Mouse (Mus musculus) cerebellum, postnatal 4 days (tissue): ENCODE results near the gene Gstp3.
"Not testable (repeated sequence)": the region's sequence is repeated elsewhere in the genome, so short reads cannot be mapped to it uniquely, and the experiment has no call there.

Experiments used
- DNase-seq, 2 experiments: peaks; one replicate each; pipeline ENCODE4 v3.0.0; 2022; ENCODE audit warnings: low spot score in 2 of 2, mixed read lengths in 1 of 2

The Gstp3 gene

DNA sequence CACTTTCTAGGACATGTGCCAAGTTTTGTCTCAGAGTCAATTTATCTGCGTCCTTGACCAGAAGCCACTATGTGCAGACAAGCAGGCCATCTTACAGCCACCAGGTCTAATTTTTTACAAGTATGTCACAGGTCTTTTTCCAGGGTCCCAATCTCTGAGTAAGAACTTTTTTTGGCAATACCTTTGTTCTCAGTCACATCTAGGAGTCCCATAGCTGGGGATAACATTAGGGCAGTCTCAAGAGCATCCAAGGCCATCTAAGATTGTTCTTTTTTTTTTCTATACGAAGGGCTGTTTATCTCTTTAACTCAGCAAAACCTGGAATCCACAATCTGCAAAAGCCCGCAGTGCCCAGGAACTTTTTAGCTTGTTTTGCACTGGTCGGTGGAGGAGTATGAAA, 4.0 kb upstream of the Gstp3 start:
- not testable (repeated sequence) for DNase-seq

DNA sequence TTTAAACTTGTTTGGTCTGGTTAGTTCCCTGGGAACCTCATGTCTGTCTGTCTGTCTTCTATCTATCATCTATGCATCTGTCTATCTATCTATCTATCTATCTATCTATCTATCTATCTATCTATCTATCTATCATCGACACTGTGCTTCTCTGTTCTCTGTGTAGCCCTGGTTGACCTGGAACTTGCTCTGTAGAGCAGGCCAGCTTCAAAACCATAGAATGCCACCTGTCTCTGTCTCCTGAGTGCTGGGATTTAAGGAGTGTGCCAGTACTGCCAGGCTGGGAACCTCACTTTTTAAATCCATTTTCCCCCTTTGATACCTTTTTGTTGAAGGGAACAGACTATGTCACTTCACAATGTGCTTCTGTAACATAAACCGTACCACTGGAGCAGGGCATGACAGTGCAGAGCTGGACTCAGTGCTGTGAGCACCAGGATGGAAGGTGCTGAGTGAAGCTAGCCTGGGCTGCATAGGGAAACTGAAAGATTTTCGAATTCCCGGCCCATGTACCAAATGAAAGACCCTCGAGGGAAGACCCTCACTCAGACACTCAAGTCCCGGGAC, 1.6 kb upstream of the Gstp3 start:
- no peak for DNase-seq

DNA sequence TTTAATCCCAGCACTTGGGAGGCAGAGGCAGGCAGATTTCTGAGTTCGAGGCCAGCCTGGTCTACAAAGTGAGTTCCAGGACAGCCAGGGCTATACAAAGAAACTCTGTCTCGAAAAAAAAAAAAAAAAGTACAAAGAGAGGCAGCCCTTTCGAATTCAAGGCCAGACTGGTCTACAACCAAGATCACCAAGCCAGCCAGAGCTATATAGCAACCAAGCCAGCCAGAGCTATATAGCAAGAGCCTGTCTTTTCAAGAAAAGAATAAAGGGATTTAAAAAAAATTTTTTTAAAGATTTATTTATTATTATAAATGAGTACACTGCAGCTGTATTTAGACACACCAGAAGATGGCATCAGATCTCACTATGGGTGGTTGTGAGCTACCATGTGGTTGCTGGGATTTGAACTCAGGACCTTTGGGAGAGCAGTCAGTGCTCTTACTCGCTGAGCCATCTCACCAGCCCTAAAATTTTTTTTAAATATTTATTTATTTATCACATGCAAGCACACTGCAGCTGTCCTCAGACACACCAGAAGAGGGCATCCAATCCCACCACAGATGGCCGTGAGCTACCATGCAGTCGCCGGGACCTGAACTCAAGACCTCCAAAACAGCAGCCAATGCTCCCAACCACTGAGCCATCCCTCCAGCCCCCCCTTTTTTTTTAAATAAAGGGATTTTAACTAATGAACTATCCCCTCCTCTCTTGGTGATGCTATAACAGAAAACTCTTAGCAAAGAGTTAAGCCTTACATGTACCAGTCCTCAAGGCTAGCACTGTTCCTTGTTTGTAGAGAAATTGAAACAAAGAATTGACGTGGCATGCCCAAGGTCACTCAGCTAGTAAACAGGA, 902 bp upstream of the Gstp3 start:
- DNase-seq, result not testable (repeated sequence)

DNA sequence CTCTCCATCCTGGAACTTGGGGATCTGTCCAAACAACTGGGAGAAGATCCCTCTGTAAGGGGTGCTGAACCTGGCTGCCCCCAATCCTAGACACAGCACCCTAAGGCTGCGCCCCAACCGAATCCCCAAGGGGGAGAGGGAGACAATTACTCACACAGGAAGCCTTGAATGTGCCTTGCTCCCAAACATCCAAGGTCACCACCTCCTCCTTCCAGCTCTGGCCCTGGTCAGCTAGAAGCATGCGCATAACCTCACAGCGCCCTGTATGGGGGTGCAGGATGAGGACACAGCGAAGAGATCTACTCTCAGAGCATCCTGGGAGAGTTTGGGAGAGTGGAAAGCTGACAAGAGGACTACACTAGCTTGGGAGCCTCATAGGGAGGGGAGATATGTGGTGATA, 788 bp downstream of the Gstp3 start:
- no peak for DNase-seq

DNA sequence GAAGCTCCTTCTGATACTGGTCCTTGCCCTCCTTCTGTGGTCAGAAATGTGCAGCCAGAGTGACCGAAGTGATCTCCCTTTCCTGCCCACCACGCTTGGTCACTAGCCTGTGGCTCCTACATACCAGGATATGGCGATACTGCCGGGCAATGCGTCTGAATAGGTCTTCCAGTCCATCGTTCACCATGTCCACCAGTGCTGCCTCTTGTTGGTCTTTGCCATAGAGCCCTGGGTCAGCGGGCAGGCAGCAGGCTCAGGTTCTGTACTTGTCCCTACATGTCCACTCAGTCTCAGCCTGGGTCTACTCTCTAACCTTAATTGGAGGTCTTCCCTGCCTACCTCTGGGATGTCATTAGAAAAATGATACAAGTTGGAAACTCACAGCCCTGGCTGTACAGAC, 1.4 kb downstream of the Gstp3 start:
- no peak for DNase-seq

DNA sequence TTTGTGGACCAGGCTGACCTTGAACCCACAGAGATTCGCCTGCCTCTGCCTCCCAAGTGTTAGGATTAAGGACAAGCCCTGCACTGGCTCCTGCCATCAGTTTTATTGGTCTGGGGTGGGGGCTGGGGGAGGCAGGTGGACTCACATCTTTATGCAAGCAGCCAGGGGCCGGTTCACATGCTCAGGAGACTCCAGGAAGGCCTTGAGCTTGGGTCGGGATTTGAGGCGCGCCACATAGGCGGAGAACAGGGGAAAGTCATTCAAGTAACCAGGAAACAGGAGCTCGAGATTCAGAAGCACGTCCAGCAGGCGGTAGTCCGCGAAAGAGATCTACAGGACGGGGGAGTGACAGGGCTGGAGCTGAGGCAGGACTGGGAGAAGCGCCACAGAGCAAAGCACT, 2.0 kb downstream of the Gstp3 start:
- DNase-seq, result no peak

DNA sequence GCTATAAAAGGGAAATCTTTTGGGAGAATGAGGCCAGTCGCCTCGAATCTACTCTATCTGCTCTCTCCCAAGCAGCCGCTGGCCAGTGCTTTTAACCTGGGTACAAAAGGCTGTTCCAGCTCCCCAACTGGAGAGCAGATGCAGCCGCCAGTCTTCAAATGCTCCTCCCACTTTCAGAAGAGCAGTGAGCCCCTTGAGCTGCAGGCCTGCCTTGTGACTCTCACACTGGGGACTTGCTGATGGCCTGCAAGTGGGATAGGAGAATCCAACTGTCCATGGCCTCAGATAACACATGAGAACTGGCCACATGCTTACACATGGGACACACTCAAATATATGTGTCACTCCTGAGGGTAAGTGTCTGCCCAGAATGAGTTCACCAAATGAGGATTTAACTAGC, 2.6 kb downstream of the Gstp3 start:
- no peak for DNase-seq

DNA sequence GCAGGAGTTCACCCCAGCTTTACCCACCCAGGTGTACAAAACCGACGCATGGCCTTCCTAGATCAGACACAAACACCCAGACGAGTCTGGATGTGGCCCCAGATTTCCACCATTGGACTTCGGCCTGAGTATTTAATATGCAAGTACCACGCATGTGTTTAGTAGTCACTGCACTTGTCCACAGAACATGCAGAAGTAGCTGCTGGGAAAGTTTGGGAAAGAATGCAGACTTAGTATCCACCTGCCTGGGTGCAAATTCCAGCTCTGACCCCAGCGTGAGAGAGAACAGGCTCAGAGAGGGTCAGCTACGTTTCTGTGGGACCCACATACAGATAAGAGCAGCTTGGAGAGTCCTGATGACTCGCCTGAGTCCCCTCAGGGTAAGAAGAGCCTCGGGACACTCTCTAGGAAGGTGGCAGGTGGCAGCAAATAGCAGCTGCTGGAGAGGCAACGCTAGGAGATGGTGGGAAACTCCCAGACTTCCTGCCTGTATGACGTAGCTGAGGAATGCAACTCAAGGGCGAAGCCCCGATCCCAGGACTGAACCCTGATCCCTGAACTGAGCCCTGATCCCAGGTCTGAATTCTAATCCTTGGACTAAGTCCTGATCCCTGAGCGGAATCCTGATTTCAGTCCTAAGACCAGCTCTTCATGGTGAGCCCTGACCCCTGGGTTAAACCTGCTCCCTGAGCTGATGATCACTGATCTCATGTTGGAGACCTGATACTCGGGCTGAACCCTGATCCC, 3.2 kb downstream of the Gstp3 start:
- DNase-seq, result no peak

DNA sequence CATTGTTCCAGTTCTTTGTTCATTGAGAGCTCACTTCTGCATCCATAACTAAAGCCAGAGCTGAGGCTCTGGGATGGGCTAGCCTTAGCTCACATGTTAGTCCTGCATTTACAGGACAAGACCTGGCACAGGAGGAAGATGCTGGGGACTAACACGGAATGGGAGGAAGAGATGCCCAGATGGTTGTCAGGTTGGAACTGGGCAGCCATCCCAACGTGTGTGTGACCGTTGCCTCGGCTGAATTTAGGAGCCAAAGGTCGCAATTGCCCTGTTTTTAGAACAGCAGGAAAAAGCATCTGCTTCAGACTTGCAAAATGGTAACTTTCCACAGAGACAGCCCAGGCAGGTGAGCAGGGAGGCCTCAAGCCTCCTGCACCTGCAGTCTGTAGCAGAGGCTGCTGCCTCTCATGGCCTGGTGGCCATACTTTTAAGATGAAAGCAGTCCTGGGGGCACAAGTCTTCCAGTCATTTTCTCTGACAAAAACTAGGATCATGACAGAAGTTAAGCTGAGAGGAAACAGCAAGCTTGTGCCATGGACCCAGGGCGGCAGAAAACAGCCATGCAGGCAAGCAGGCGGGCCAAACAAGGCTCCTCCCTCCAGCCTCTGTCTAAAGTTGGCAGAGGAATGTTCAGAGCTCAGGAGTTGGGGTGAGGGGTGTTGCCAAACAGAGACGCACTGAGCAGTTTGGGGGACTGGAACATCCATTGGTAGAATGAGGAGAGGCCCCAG, 4.0 kb downstream of the Gstp3 start:
- no peak for DNase-seq

DNA sequence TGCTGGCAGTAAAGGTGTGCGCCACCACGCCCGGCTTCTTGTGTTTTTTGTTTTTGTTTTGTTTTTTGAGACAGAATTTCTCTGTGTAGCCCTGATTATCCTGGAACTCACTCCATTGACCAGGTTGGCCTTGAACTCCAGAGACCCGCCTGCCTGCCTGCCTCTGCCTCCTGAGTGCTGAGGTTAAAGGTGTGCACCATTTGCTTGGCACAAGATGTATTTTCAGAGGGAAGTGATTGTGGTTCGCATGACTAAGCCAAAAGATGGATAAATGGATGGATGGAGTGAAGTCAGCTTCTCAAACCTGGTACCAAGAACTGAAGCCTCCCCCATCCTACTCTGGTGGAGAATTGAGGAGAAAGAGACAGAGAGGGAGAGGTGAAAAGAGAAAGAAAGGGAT, 4.8 kb downstream of the Gstp3 start:
- no peak for DNase-seq

DNA sequence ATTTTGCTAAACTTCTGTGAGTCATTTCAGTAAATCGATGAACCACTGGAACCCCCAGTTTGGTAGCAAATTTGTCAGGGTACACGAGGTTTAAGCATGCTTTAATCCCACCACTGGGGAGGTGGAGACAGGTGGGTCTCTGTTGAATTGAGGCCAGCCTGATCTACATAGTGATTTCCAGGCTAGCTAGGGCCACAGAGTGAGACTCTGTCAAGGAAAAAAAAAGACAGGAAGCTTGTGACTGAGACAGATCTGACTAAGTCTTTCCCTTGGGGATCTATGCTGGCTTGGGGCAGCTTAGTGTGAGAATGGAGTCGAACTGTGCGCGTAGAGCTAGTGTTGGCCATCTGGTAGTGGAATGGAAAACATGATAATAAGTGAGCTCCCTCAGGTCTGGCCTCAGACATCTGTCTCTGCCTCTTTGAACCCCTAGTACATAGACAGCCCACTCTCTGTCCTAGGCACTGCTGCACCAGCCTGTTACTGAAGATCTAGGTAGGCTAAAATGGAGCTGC, 6.8 kb downstream of the Gstp3 start:
- DNase-seq, result no peak

DNA sequence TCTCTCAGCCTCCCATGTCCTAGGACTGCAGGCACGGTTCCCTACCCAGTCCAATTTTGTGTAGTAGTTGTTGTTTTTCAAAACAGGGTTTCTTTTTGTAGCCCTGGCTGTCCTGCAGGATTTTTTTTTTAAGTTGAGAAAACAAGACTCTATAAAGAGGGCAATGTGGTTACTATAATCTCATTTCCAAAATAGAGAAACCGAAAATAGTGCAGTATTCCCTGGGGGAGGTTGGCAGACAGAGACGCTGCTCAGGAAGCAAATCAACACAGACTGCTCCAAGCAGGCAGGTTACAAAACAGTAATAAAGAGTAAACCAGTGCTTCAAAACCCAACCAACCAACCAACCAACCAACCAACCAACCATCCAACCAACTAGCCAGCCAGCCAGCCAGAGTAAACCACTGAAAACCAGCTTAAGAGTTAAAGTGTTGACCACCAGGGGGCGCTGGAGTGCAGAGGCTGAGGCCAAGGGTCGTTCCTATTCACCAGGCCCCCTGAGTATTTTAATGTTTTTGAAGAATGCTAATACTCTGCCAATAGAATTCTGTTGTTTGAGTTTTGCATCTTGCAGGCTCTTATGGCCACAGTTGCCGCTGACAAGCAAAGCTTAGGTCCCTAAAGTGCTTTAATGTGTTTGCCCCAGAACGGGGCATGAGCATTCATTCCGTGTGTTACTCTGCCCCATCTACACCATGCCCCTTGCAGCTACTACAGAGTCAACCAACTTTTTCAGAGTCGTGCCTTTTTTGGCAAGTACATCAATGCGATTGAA, 7.4 kb downstream of the Gstp3 start:
- DNase-seq, result peak; percentile 56 to 70

DNA sequence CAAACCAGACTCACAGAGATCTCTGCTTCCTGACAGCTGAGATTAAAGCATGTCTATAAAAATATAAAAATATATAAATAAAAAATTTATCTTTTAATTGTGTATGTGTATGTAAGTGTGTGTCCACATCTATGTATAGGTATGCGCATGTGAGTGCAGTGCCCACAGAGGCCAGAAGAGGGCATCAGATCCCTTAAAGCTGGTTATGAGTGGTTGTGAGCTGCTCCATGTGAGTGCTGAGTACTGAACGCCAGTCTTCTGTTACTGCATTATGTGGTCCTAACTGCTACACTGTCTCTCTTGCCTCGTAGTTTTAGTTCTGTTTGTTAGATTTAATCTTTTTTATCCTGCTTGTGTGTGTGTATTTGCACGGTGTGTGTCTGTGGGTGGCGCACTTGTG, 8.4 kb downstream of the Gstp3 start:
- DNase-seq, result no peak

DNA sequence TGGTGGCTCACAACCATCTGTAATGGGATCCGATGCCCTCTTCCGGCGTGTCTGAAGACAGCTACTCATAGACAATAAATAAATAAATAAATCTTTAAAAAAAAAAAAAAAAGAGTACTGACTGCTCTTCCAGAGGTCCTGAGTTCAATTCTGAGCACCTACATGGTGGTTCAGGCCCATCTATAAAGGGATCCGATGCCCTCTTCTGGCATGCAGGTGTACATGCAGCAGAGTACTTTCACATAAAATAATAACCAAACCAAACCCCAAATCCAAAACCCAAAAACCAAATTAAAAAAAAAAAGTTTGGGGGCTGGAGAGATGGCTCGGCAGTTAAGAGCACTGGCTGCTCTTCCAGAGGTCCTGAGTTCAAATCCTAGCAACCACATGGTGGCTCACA, 10.3 kb downstream of the Gstp3 start:
- not testable (repeated sequence) for DNase-seq

DNA sequence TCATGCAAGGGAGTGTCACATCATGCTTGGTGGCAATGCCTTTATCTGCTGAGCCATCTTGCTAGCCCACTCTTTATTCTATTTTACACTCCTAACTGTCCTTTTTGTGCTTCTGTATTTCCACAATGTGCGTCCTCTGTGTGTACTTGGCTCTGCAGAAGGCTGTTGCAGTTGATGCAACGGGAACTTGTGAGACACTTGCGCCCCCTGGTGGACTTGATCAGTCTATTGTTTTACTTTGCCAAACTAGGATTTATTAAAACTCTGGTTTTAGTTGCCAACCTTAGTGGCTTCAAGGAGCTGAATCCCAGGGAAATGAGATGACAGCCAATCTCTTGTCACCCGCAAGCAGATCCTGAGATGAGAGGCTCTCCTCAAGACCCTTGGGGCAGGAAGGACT, 11.5 kb downstream of the Gstp3 start:
- peak; percentile 59 to 79 for DNase-seq

DNA sequence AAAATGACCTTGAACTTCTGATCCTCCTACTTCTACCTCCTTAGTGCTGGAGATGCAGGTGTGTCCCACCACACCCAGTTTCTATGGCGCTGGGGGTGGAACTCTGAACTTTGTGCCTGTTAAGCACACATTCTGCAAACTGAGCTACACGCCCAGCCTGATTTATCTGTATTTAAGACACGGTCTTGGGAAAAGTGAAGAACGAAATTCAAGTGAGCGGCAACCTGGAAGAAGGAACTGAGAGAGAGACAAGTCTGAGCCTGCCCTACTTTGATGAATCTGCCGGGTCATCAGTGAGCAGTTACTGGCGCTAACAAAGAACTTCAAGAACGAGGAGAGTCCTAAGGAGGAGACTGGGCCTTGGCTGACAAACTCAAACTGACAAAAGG, 12.5 kb downstream of the Gstp3 start:
- DNase-seq, result no peak

DNA sequence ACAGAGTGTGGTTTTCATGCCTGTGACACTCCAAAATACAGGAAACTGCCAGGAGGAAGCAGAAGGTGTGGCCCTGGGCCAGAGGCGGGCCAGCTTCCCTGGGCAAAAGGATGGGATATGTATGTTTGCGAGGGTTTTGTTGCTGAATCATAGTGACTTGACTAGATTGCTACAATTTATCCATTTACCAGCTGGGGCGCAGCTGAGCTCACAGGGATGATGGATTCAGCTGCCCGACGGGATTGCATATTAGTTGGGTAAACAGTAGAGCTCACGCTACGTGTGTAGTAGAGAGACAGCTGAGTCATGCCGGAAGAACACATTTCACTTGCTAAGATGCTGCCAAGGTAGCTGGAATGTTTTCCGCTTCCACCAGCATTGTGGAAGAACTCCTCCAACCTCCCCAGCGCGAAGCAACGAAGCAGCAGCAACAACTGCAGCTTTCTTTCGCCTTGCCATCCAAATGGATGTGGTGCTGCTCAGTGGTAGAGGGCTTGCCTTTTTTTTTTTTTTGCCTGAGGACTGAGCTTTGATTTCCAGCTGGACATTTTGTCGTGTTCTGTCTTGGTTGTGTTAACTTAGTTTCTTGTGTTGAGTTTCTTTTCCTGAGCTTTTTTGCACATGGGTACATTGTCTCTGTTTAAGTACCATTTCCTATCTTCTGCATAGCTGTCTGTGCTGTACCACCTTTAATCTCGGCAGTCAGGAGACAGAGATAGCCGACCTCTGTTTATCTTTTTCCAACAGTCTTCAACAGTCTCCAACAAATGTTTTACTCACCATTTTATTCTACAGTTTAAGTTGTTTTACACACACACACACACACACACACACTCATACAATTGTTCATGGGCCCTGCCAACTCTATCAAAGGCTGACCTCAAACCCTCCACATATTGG, 13.2 kb downstream of the Gstp3 start, which contains the start of gene Gstp2:
Gene Gstp2 (minus strand): TSS at position 58 of the 900 bp plus-strand sequence.
- peak in 1 of 2 experiments; percentile 55 for DNase-seq

DNA sequence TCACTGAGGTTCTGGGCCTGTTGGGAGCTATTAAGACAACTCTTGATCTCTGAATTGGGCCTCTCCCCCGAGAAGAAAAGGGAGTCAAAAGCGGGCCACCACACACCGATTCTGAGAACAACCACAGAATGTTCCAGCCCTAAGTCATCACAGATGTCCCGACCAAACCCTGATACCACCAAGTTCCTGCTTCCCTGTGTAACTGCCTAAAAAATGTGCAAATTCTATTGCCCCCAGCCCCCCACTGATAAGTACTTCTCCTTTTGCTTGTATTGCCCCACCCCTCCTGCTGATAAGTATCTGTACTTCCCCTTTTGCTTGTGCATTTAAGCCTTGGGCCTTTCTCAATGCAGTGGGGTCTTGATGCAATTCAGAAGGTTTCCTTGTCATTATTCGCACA, 15.3 kb downstream of the Gstp3 start:
- DNase-seq, result not testable (repeated sequence)

DNA sequence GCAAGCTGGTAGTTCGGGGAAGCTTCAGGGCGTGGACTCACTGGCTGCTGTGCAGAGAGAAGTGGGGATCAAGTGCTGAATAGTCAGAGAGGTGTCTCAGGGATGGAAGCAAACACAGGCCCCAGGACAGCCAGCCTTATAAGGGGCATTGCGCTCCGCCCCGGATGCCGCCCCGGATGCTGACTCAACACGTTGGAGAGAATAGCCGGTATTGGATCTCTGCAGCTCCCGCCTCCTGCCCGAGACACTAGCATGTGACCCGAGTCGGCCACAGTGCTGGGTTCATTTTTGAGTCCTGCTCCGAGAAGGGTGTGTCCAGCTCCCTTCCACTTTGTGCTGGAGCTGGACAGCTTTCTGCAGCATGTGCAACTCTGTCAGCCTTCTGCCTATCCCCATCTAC, 17.2 kb downstream of the Gstp3 start:
- DNase-seq, result no peak

DNA sequence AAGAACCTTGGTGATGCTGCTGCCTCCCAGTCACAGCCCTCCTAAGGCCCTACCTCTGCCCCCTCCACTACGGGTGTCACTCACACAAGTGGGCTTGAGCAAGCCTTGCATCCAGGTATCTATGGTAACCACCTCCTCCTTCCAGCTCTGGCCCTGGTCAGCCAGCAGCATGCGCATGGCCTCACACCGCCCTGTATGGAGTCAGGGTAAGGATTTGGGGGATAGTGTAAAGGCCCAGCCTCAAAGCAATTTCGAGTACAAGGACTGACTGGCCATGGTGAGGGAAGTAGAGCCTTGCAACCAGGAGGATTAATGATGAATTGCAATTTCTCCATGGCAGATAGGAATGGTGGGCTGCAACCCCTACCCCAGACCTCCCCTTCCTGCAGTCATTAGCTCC, 17.9 kb downstream of the Gstp3 start:
- not testable (repeated sequence) for DNase-seq
